Mouse (Mus musculus) midbrain, embryonic 12.5 days (tissue): ENCODE data around the gene Fat3. TPM values are rescaled to one million over a fixed set of nuclear protein-coding genes. Genes with fewer than 3 reads are reported as not detected.
A peak's percentile ranks its signal among the peaks of the same experiment; 100 is the strongest.

Experiments
- ATAC-seq: fragments of 200-750 bp; cut with Nextera tagmentation; 2 replicates; pipeline ENCODE4 v1.8.0; 2017; ENCODE audit warnings: low read depth, moderate TSS enrichment, moderate library complexity; ENCODE audit not compliant: low FRiP score
- H3K27ac ChIP-seq: fragments of 300-500 bp; sonication (generic); replicated peaks from 2 replicates; pipeline ENCODE4 v1.5.1; 2016; ENCODE audit warnings: mild to moderate bottlenecking
- H3K27me3 ChIP-seq: fragments of 300-500 bp; sonication (generic); 2 replicates; pipeline ENCODE4 v1.6.1; 2016; ENCODE audit warnings: mild to moderate bottlenecking
- H3K36me3 ChIP-seq: fragments of 300-500 bp; sonication (generic); 2 replicates; pipeline ENCODE4 v1.6.1; 2016
- H3K4me1 ChIP-seq: fragments of 300-500 bp; sonication (generic); 2 replicates; pipeline ENCODE4 v1.6.1; 2016
- H3K4me2 ChIP-seq: fragments of 300-500 bp; sonication (generic); replicated peaks from 2 replicates; pipeline ENCODE4 v1.6.1; 2016; ENCODE audit warnings: mild to moderate bottlenecking, moderate library complexity
- H3K4me3 ChIP-seq: fragments of 300-500 bp; sonication (generic); 2 replicates; pipeline ENCODE4 v1.5.1; 2016; ENCODE audit warnings: mild to moderate bottlenecking
- H3K9ac ChIP-seq: fragments of 300-500 bp; sonication (generic); replicated peaks from 2 replicates; pipeline ENCODE4 v1.6.1; 2016; ENCODE audit warnings: mild to moderate bottlenecking, moderate library complexity
- H3K9me3 ChIP-seq: fragments of 300-500 bp; sonication (generic); 2 replicates; pipeline ENCODE4 v1.6.1; 2016; ENCODE audit warnings: mild to moderate bottlenecking
- WGBS: fragments of 180-500 bp; shearing (Covaris S2); methylation state at CpG from one replicate; pipeline ENCODE4 v1.1.7; 2016; 5-methylcytosine and 5-hydroxymethylcytosine counted together
- polyA plus RNA-seq: library from polyadenylated mRNA; unstranded; fragments of >200 nt; fragmentation: Nextera tagmentation; extraction: Ambion mirVana; gene quantifications from 2 replicates; pipeline ENCODE4 v1.2.1, GENCODE M21; 2016

Gene Fat3
- polyA plus RNA-seq, 1 experiment from 2014 or later: 12.3 TPM

- Histone ChIP-seq H3K27me3 (no peaks in the 10 kb centered on the region), H3K9me3 (no peaks in the 10 kb centered on the region), H3K4me2 (no peak overlapping the region), H3K36me3 (peaks cover 27% of the 10 kb centered on the region), H3K9ac (no peak overlapping the region), H3K4me1 (no peaks in the 10 kb centered on the region), H3K27ac (no peak overlapping the region), H3K4me3 (no peak overlapping the region)
- WGBS: 59% methylated on average over 5 of the region's 5 CpGs
- ATAC-seq: peak; percentile 55; the same call in 1 of the 2 replicates
Observed at GRCm38 (mm10) chr9:15919373-15920005, 581.6 kb downstream of the Fat3 start.

- no peaks in the 10 kb centered on the region for H3K9me3 ChIP-seq
- peaks cover 23% of the 10 kb centered on the region for H3K36me3 ChIP-seq
- H3K27me3 ChIP-seq: no peaks in the 10 kb centered on the region
- H3K4me1 ChIP-seq: no peaks in the 10 kb centered on the region
- H3K4me2 ChIP-seq: no peak overlapping the region
- H3K27ac ChIP-seq: no peak overlapping the region
- no peak overlapping the region for H3K9ac ChIP-seq
- H3K4me3 ChIP-seq: no peak overlapping the region
- no peak for ATAC-seq
Observed at GRCm38 (mm10) chr9:15916600-15916999, 584.5 kb downstream of the Fat3 start.

GRCm38 (mm10) chr9:15912735-15913134 lies 588.4 kb downstream of the Fat3 start:
- Histone ChIP-seq H3K4me2 (no peak overlapping the region), H3K4me1 (no peaks in the 10 kb centered on the region), H3K27me3 (no peaks in the 10 kb centered on the region), H3K9me3 (no peaks in the 10 kb centered on the region), H3K36me3 (peaks cover 14% of the 10 kb centered on the region), H3K27ac (no peak overlapping the region), H3K9ac (no peak overlapping the region), H3K4me3 (no peak overlapping the region)
- 63% methylated on average over 1 of the region's 1 CpGs for WGBS
- no peak for ATAC-seq

- WGBS: 59% methylated on average over 2 of the region's 2 CpGs
- no peak for ATAC-seq
Observed at GRCm38 (mm10) chr9:15909397-15910113, 591.5 kb downstream of the Fat3 start.

GRCm38 (mm10) chr9:15903948-15904750 lies 596.9 kb downstream of the Fat3 start:
- no peaks in the 10 kb centered on the region for H3K9me3 ChIP-seq
- no peak overlapping the region for H3K27ac ChIP-seq
- 0 out of 2 replicates have a peak, but pooled peaks have one; percentile 34 for ATAC-seq
- 50% methylated on average over 9 of the region's 9 CpGs for WGBS
- H3K27me3 ChIP-seq: no peaks in the 10 kb centered on the region
- no peak overlapping the region for H3K9ac ChIP-seq
- no peak overlapping the region for H3K4me2 ChIP-seq
- peaks cover 8% of the 10 kb centered on the region; the same call in 1 of the 2 replicates for H3K4me1 ChIP-seq
- H3K36me3 ChIP-seq: no peaks in the 10 kb centered on the region
- no peak overlapping the region for H3K4me3 ChIP-seq

More at GRCm38 (mm10) chr9:15909397-15910113, 591.5 kb downstream of the Fat3 start:
- H3K9me3 ChIP-seq: no peaks in the 10 kb centered on the region
- H3K4me3 ChIP-seq: no peak overlapping the region
- 0 out of 2 replicates have a peak, but pooled peaks cover 2% of the 10 kb centered on the region for H3K4me1 ChIP-seq
- no peak overlapping the region for H3K27ac ChIP-seq
- no peak overlapping the region for H3K9ac ChIP-seq
- peaks cover 6% of the 10 kb centered on the region; the same call in 1 of the 2 replicates for H3K36me3 ChIP-seq
- H3K4me2 ChIP-seq: no peak overlapping the region
- no peaks in the 10 kb centered on the region for H3K27me3 ChIP-seq

- WGBS: 63% methylated on average over 2 of the region's 2 CpGs
- Histone ChIP-seq H3K27ac (no peak overlapping the region), H3K9ac (no peak overlapping the region), H3K4me3 (no peak overlapping the region), H3K36me3 (no peaks in the 10 kb centered on the region), H3K4me2 (no peak overlapping the region), H3K9me3 (no peaks in the 10 kb centered on the region), H3K27me3 (no peaks in the 10 kb centered on the region), H3K4me1 (no peaks in the 10 kb centered on the region; the same call in 1 of the 2 replicates)
- ATAC-seq: no peak
Observed at GRCm38 (mm10) chr9:15898112-15898511, 603.0 kb downstream of the Fat3 start.

GRCm38 (mm10) chr9:15886756-15887155 lies 614.3 kb downstream of the Fat3 start:
- no peak overlapping the region for H3K27ac ChIP-seq
- H3K4me1 ChIP-seq: no peaks in the 10 kb centered on the region
- no peaks in the 10 kb centered on the region for H3K36me3 ChIP-seq
- H3K27me3 ChIP-seq: no peaks in the 10 kb centered on the region
- no peaks in the 10 kb centered on the region for H3K9me3 ChIP-seq
- H3K9ac ChIP-seq: no peak overlapping the region
- no peak overlapping the region for H3K4me2 ChIP-seq
- ATAC-seq: no peak
- 84% methylated on average over 5 of the region's 5 CpGs for WGBS
- H3K4me3 ChIP-seq: no peak overlapping the region

GRCm38 (mm10) chr9:15880754-15881153 lies 620.3 kb downstream of the Fat3 start:
- no peaks in the 10 kb centered on the region for H3K9me3 ChIP-seq
- ATAC-seq: no peak
- H3K4me3 ChIP-seq: no peak overlapping the region
- H3K9ac ChIP-seq: no peak overlapping the region
- no peaks in the 10 kb centered on the region for H3K27me3 ChIP-seq
- H3K36me3 ChIP-seq: no peaks in the 10 kb centered on the region
- H3K4me1 ChIP-seq: no peaks in the 10 kb centered on the region
- H3K4me2 ChIP-seq: no peak overlapping the region
- H3K27ac ChIP-seq: no peak overlapping the region

GRCm38 (mm10) chr9:15880160-15880603 lies 620.9 kb downstream of the Fat3 start:
- ATAC-seq: peak; percentile 66
- Histone ChIP-seq H3K27ac (no peak overlapping the region), H3K36me3 (no peaks in the 10 kb centered on the region), H3K9ac (no peak overlapping the region), H3K4me3 (no peak overlapping the region), H3K4me1 (no peaks in the 10 kb centered on the region), H3K4me2 (no peak overlapping the region), H3K9me3 (no peaks in the 10 kb centered on the region), H3K27me3 (no peaks in the 10 kb centered on the region)
- WGBS: 27% methylated on average over 3 of the region's 3 CpGs

GRCm38 (mm10) chr9:15874506-15875160 lies 626.5 kb downstream of the Fat3 start, which contains the start of gene Mtnr1b:
Gene Mtnr1b, minus strand, starts transcription at chr9:15874556.
- Histone ChIP-seq H3K4me2 (no peak within 1 kb of the TSS), H3K9ac (no peak within 1 kb of the TSS), H3K36me3 (no peaks in the 10 kb centered on the region), H3K4me1 (no peaks in the 10 kb centered on the region), H3K27me3 (peaks cover 13% of the 10 kb centered on the region; the same call in 1 of the 2 replicates), H3K4me3 (no peak within 1 kb of the TSS), H3K9me3 (no peaks in the 10 kb centered on the region), H3K27ac (no peak within 1 kb of the TSS)
- ATAC-seq: no peak
- WGBS: 56% methylated on average over 19 of the region's 19 CpGs

GRCm38 (mm10) chr9:15870013-15870412 lies 631.1 kb downstream of the Fat3 start:
- no peak for ATAC-seq

More at GRCm38 (mm10) chr9:15870013-15870412, 631.1 kb downstream of the Fat3 start:
- Histone ChIP-seq H3K9me3 (no peaks in the 10 kb centered on the region), H3K9ac (no peak overlapping the region), H3K4me2 (no peak overlapping the region), H3K4me3 (no peak overlapping the region), H3K4me1 (no peaks in the 10 kb centered on the region), H3K36me3 (no peaks in the 10 kb centered on the region), H3K27me3 (peaks cover 13% of the 10 kb centered on the region; the same call in 1 of the 2 replicates), H3K27ac (no peak overlapping the region)
- WGBS: 77% methylated on average over 4 of the region's 4 CpGs
